Mouse (Mus musculus): ENCODE results near the gene Hmga1.

DNA sequence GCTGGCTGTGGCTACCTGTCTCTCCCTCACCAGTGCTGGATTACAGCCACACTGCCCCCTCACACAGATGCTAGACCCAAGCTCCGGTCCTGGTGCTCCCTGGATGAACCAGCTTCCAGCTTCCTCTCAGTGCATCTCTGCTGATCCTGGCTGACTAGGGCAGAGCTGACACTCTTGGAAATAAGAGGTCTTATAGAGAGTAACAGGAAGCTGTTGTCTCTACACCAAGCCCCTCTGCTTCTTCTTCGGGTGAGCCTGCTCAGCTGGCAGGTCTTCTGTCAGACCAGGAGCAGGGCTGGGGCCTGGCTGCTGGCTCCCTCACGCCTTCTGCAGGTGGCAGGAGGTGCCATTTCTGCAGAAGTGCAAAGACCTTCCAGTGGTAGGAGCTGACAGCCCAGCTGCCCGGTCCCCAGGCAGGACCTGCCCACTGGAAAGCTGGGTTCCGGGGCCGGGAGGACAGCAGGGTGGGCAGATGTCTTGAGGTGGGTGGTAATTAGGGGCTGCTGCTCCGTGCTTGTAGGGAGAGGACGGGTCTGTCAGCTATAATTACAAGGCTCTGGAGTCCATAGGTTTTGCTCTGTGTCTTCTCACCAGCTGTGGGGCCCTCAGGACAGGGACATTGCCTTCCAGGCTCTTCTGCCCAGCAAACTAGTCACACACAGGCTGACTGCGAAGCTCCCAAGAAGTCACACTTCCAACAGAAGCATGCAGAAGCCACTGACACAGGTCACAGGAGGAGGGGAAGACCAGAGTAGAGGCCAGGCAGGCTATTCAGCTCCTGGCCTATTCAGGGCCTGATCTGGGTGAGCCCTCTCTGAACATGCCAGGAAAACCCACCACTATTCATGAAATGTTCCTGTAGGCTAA is 45.8 kb upstream of the Hmga1 start:
- no peak for TF ChIP-seq CTCF (IDR thresholded peaks at IDR 0.05; ENCODE audit: low read depth, low read length)
- no peak for TF ChIP-seq POLR2A (IDR thresholded peaks at IDR 0.05; ENCODE audit: extremely low read depth, insufficient read depth, low read length)
